15 mouse cellular contexts compared by ENCODE assay signal in the genomic region with DNA sequence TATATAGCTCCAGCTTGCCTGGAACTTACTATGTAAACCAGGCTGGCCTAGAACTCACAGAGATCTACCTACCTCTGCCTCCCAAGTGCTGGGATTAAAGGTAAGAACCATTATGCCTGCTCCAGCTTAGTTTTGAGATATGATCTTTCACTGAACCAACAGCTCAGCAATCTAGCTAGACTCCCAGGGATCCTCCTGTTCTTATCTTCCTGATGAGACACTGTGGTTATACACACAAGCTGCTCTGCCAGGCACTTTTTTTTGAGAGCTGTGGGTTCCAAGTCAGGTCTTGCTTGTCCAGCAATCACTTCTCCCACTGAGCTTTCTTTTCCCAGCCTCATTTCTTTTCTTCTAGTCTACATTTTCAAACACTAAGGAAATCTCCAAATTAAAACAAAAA.
"Had no signal": no experiment of that assay in that cellular context is flagged by ENCODE, and none has a peak within 500 bp of the region (broad histone marks: within the 10 kb centered on the region; RNA-seq: fewer than 3 reads in every experiment).

No protein-coding gene starts in this region.

- H3K9me3 ChIP-seq: neural tube, embryonic 13.5 days; neural tube, embryonic 15.5 days; stomach, embryonic 15.5 days had no signal

- H3K36me3 ChIP-seq: neural tube, embryonic 13.5 days; neural tube, embryonic 15.5 days; stomach, embryonic 15.5 days had no signal

- H3K27me3 ChIP-seq: neural tube, embryonic 13.5 days; neural tube, embryonic 15.5 days; stomach, embryonic 15.5 days had no signal

- H3K4me1 ChIP-seq: neural tube, embryonic 13.5 days; neural tube, embryonic 15.5 days; stomach, embryonic 15.5 days had no signal

- H3K4me3 ChIP-seq: neural tube, embryonic 13.5 days; neural tube, embryonic 15.5 days; stomach, embryonic 15.5 days had no signal

- H3K9ac ChIP-seq: neural tube, embryonic 13.5 days; neural tube, embryonic 15.5 days; stomach, embryonic 15.5 days had no signal

- DNase-seq: retina, postnatal 1 day; right cerebral cortex, adult 18-20 months; right cerebral cortex, postnatal 14 days; right cerebral cortex, postnatal 25 days; spleen, adult 18-20 months; thymus, adult 18-20 months; thymus, adult 2 months; thymus, postnatal 14 days; thymus, postnatal 25 days; thymus, postnatal 36 days; thymus, postnatal 4 days had no signal

- H3K27ac ChIP-seq: neural tube, embryonic 13.5 days; neural tube, embryonic 15.5 days; stomach, embryonic 15.5 days; stomach, postnatal 0 days had no signal

- H3K4me2 ChIP-seq: neural tube, embryonic 13.5 days; neural tube, embryonic 15.5 days; stomach, embryonic 15.5 days had no signal
